Comparison of ENCODE assay signal across 21 mouse cellular contexts in genomic region chr9:96715171-96715570, GRCm38 (mm10). TPM values are rescaled to one million over a fixed set of nuclear protein-coding genes. Genes with fewer than 3 reads are reported as not detected.
DNase-seq lines count a peak whose midpoint lies in the region; ATAC-seq and TF ChIP-seq lines count a peak whose summit lies in the region.
"Had no signal": no experiment of that assay in that cellular context is flagged by ENCODE, and none has a peak within 500 bp of the region (broad histone marks: within the 10 kb centered on the region; RNA-seq: fewer than 3 reads in every experiment).

No protein-coding gene starts in this region.

- ATAC-seq in heart, embryonic 13.5 days (ENCODE audit: extremely low read depth, insufficient number of reproducible peaks, low FRiP score, low TSS enrichment) = no peak
- no peak for ATAC-seq in hindbrain, embryonic 15.5 days (ENCODE audit: low FRiP score, low read depth)
- ATAC-seq in hindbrain, embryonic 11.5 days (ENCODE audit: low FRiP score) = no peak
- ATAC-seq: inflammation-experienced regulatory T-cells, adult 6 months had no signal

- peaks cover 84% of the 10 kb centered on the region for H3K4me1 ChIP-seq in heart, embryonic 13.5 days
- H3K4me1 ChIP-seq in hindbrain, embryonic 15.5 days (replicated peaks) = peaks cover 44% of the 10 kb centered on the region
- H3K4me1 ChIP-seq in hindbrain, embryonic 11.5 days (replicated peaks; ENCODE audit: control insufficient read depth, insufficient read depth, low read length) = 0 out of 2 replicates have a peak, but pooled peaks cover 3% of the 10 kb centered on the region
- peaks cover 88% of the 10 kb centered on the region for H3K4me1 ChIP-seq in E14TG2a.4 (replicated peaks; ENCODE audit: low read depth, low read length)

- TF ChIP-seq CTCF in E14TG2a.4 (conservative IDR thresholded peaks at IDR 0.05; ENCODE audit: low read length) = no peak

- peaks cover 58% of the 10 kb centered on the region for H3K36me3 ChIP-seq in heart, embryonic 13.5 days
- H3K36me3 ChIP-seq in hindbrain, embryonic 15.5 days = no peaks in the 10 kb centered on the region
- H3K36me3 ChIP-seq in hindbrain, embryonic 11.5 days (ENCODE audit: control insufficient read depth, insufficient read depth, low read length) = no peaks in the 10 kb centered on the region
- peaks cover 24% of the 10 kb centered on the region for H3K36me3 ChIP-seq in E14TG2a.4 (ENCODE audit: insufficient read depth, low read length)
- H3K36me3 ChIP-seq: embryonic facial prominence, embryonic 12.5 days had no signal

- H3K9me3 ChIP-seq in heart, embryonic 13.5 days = no peaks in the 10 kb centered on the region
- no peaks in the 10 kb centered on the region for H3K9me3 ChIP-seq in hindbrain, embryonic 15.5 days
- no peaks in the 10 kb centered on the region for H3K9me3 ChIP-seq in hindbrain, embryonic 11.5 days (ENCODE audit: control insufficient read depth, low read length)
- no peaks in the 10 kb centered on the region for H3K9me3 ChIP-seq in E14TG2a.4 (ENCODE audit: low read length)
- H3K9me3 ChIP-seq: embryonic facial prominence, embryonic 12.5 days; liver, embryonic 15.5 days; midbrain, embryonic 13.5 days had no signal

- H3K27ac ChIP-seq in heart, embryonic 13.5 days (replicated peaks) = peak overlapping the region; percentile 85
- H3K27ac ChIP-seq in hindbrain, embryonic 15.5 days (replicated peaks) = 0 out of 2 replicates have a peak overlapping the region, but pooled peaks have one; percentile 35
- H3K27ac ChIP-seq in hindbrain, embryonic 11.5 days (ENCODE audit: low read depth, low read length) = no peak overlapping the region
- H3K27ac ChIP-seq: embryonic facial prominence, embryonic 12.5 days; liver, embryonic 15.5 days had no signal

- no peak overlapping the region for H3K4me3 ChIP-seq in heart, embryonic 13.5 days
- H3K4me3 ChIP-seq in hindbrain, embryonic 15.5 days = no peak overlapping the region
- H3K4me3 ChIP-seq in hindbrain, embryonic 11.5 days (ENCODE audit: low read depth, low read length) = no peak overlapping the region
- H3K4me3 ChIP-seq in E14TG2a.4 (replicated peaks; ENCODE audit: low read length) = peak overlapping the region; percentile 41
- H3K4me3 ChIP-seq: embryonic facial prominence, embryonic 12.5 days; liver, embryonic 15.5 days; midbrain, embryonic 13.5 days; myocyte had no signal

- DNase-seq in heart, adult 18-20 months = no peak
- no peak for DNase-seq in hindbrain, embryonic 11.5 days (ENCODE audit: low spot score)
- peak; percentile 62 for DNase-seq in ZHBTc4 (ENCODE audit: low read depth, low spot score)
- DNase-seq in lung, postnatal 14 days = no peak
- DNase-seq: cerebellum, adult 8-10 months; gastrocnemius, postnatal 14 days; heart, postnatal 14 days; kidney, adult 2 months; kidney, postnatal 10 days; layer of hippocampus, postnatal 36 days; right cerebral cortex, postnatal 25 days; thymus, adult 18-20 months; thymus, postnatal 4 days had no signal

- H3K4me2 ChIP-seq in heart, embryonic 13.5 days = no peak overlapping the region
- H3K4me2 ChIP-seq in hindbrain, embryonic 15.5 days = no peak overlapping the region
- H3K4me2 ChIP-seq in hindbrain, embryonic 11.5 days (replicated peaks; ENCODE audit: low read depth, low read length) = no peak overlapping the region
- H3K4me2 ChIP-seq: embryonic facial prominence, embryonic 12.5 days; liver, embryonic 15.5 days; midbrain, embryonic 13.5 days had no signal

- no peak overlapping the region for H3K9ac ChIP-seq in heart, embryonic 13.5 days
- no peak overlapping the region for H3K9ac ChIP-seq in hindbrain, embryonic 15.5 days
- no peak overlapping the region for H3K9ac ChIP-seq in hindbrain, embryonic 11.5 days (ENCODE audit: low read depth, low read length)
- H3K9ac ChIP-seq: embryonic facial prominence, embryonic 12.5 days; liver, embryonic 15.5 days; midbrain, embryonic 13.5 days had no signal

- WGBS in heart, embryonic 13.5 days = 86% methylated on average over 11 of the region's 11 CpGs
- WGBS in hindbrain, embryonic 15.5 days = 74% methylated on average over 11 of the region's 11 CpGs
- WGBS in hindbrain, embryonic 11.5 days = 87% methylated on average over 11 of the region's 11 CpGs

- no peaks in the 10 kb centered on the region for H3K27me3 ChIP-seq in heart, embryonic 13.5 days (replicated peaks)
- no peaks in the 10 kb centered on the region for H3K27me3 ChIP-seq in hindbrain, embryonic 15.5 days
- H3K27me3 ChIP-seq in hindbrain, embryonic 11.5 days (ENCODE audit: control insufficient read depth, insufficient read depth, low read length) = no peaks in the 10 kb centered on the region
- H3K27me3 ChIP-seq in E14TG2a.4 (ENCODE audit: insufficient read depth, low read length) = no peaks in the 10 kb centered on the region
- H3K27me3 ChIP-seq: embryonic facial prominence, embryonic 12.5 days; liver, embryonic 15.5 days; midbrain, embryonic 13.5 days had no signal

RNA-seq across cellular contexts. Expression of gene Zbtb38, which starts 37.5 kb away (rescaled TPM):
- 27.1 and 31.3 TPM in 2 replicates for polyA plus RNA-seq in heart, embryonic 13.5 days (2015; fragmentation: Nextera tagmentation; extraction: Ambion mirVana)
- 10 to 100 TPM; 34.7 to 42.9 TPM for total RNA-seq in heart, adult 18-20 months (2021)
- polyA plus RNA-seq in hindbrain, embryonic 15.5 days (2015; fragmentation: Nextera tagmentation; extraction: Ambion mirVana) = 41.5 and 46.1 TPM in 2 replicates
- polyA plus RNA-seq in hindbrain, embryonic 11.5 days (2014; fragmentation: Nextera tagmentation; extraction: Ambion mirVana) = 11.1 and 14.3 TPM in 2 replicates
